Mouse (Mus musculus): ENCODE results near the gene Abcg4.

DNA sequence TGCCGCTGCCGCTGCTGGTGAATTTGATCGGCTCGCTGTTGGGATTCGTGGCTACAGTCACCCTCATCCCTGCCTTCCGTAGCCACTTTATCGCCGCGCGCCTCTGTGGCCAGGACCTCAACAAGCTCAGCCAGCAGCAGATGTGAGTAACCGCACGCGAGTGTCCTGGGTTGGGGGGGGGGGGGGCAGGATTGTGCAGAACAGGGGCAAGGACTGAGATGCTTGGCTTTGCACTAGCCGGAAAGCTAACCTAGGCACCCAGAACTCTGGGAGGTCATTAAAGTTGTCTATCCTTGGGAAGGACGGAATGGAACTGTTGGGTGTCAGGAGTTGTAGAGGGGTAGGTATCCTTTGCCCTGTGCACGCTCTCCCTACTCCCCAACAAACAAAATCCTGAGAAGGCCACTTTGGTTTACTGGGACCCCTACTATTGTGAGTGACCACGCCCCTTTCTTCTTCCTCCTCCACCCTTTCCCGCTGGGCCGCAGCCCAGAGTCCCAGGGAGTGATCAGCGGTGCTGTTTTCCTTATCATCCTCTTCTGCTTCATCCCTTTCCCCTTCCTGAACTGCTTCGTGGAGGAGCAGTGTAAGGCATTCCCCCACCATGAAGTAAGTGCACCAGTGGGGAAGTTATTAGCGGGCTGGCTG, 38.8 kb upstream of the Abcg4 start:
- TF ChIP-seq CTCF (IDR thresholded peaks at IDR 0.05 in 2 of 3, conservative IDR thresholded peaks at IDR 0.05 in 1 of 3; ENCODE audit: control insufficient read depth in 1 of 3, insufficient read depth in 1 of 3, low read depth in 2 of 3, low read length in 3 of 3, poor library complexity in 1 of 3, severe bottlenecking in 1 of 3): no peak
- TF ChIP-seq ZKSCAN1 (IDR thresholded peaks at IDR 0.05; ENCODE audit: low read depth, low read length): no peak
- TF ChIP-seq MAFK (IDR thresholded peaks at IDR 0.05; ENCODE audit: borderline replicate concordance, low read depth, low read length): no peak
- no peak; a peak in 1 of 4 replicates for TF ChIP-seq POLR2A (IDR thresholded peaks at IDR 0.05; ENCODE audit: control insufficient read depth in 1 of 2, insufficient read depth in 1 of 2, low read depth in 1 of 2, low read length in 2 of 2, poor library complexity in 1 of 2)
- no peak for TF ChIP-seq USF1 (IDR thresholded peaks at IDR 0.05; ENCODE audit: low read depth, low read length)
- 0 out of 2 replicates have a peak, but pooled peaks have one; percentile 1 for TF ChIP-seq NELFE (IDR thresholded peaks at IDR 0.05; ENCODE audit: low read depth, low read length)
- no peak for TF ChIP-seq TBP (IDR thresholded peaks at IDR 0.05; ENCODE audit: low read depth, low read length)
- TF ChIP-seq ZNF384 (IDR thresholded peaks at IDR 0.05; ENCODE audit: low read depth, low read length): no peak

Data from MEL (cell line).